In genomic region chr1:54250158-54250866, GRCm38 (mm10) we compare ENCODE assay signal across 8 mouse cellular contexts. TPM values are rescaled to one million over a fixed set of nuclear protein-coding genes. Genes with fewer than 3 reads are reported as not detected.
DNase-seq lines count a peak whose midpoint lies in the region; ATAC-seq and TF ChIP-seq lines count a peak whose summit lies in the region.

Gene Ccdc150 (plus strand): TSS chr1:54250683.

- no peak within 1 kb of the TSS for H3K27ac ChIP-seq in bone marrow macrophage, adult 2 months (ENCODE audit: insufficient read depth, low read depth, low read length)
- H3K27ac ChIP-seq in embryonic facial prominence, embryonic 15.5 days (replicated peaks), result peak within 1 kb of the TSS; percentile 34
- peak within 1 kb of the TSS; percentile 84 for H3K27ac ChIP-seq in heart, embryonic 10.5 days
- H3K27ac ChIP-seq in kidney, embryonic 14.5 days (ENCODE audit: low read depth, low read length), result no peak within 1 kb of the TSS
- peak within 1 kb of the TSS; percentile 3; the same call in 1 of the 2 replicates for H3K27ac ChIP-seq in limb, embryonic 14.5 days (replicated peaks; ENCODE audit: low read depth, low read length)
- 0 out of 2 replicates have a peak within 1 kb of the TSS, but pooled peaks have one; percentile 24 for H3K27ac ChIP-seq in midbrain, embryonic 16.5 days (ENCODE audit: low read length)
- H3K27ac ChIP-seq in spleen, adult 2 months (ENCODE audit: insufficient read depth, low read length), result no peak within 1 kb of the TSS

- peak within 1 kb of the TSS; percentile 77 for H3K4me3 ChIP-seq in bone marrow macrophage, adult 2 months (ENCODE audit: insufficient read depth, low read length)
- H3K4me3 ChIP-seq in embryonic facial prominence, embryonic 15.5 days (replicated peaks), result peak within 1 kb of the TSS; percentile 61
- H3K4me3 ChIP-seq in heart, embryonic 10.5 days, result peak within 1 kb of the TSS; percentile 75
- peak within 1 kb of the TSS; percentile 49 for H3K4me3 ChIP-seq in kidney, embryonic 14.5 days (ENCODE audit: low read length)
- peak within 1 kb of the TSS; percentile 44 for H3K4me3 ChIP-seq in limb, embryonic 14.5 days (replicated peaks; ENCODE audit: low read length)
- peak within 1 kb of the TSS; percentile 54 for H3K4me3 ChIP-seq in midbrain, embryonic 16.5 days (ENCODE audit: low read depth, low read length)
- H3K4me3 ChIP-seq in spleen, adult 2 months (ENCODE audit: extremely low read depth, insufficient read depth, insufficient read length), result peak within 1 kb of the TSS; percentile 57

- WGBS in embryonic facial prominence, embryonic 15.5 days, result 15% methylated on average over 33 of the region's 33 CpGs
- WGBS in heart, embryonic 10.5 days, result 18% methylated on average over 33 of the region's 33 CpGs
- WGBS in kidney, embryonic 14.5 days, result 20% methylated on average over 33 of the region's 33 CpGs
- 20% methylated on average over 33 of the region's 33 CpGs for WGBS in limb, embryonic 14.5 days
- 15% methylated on average over 33 of the region's 33 CpGs for WGBS in midbrain, embryonic 16.5 days
- 23% methylated on average over 33 of the region's 33 CpGs for WGBS in spleen, adult 2 months

- no peak for TF ChIP-seq POLR2A in bone marrow macrophage, adult 2 months (IDR thresholded peaks at IDR 0.05; ENCODE audit: borderline replicate concordance, low read depth, low read length)
- TF ChIP-seq POLR2A in limb, embryonic 14.5 days (IDR thresholded peaks at IDR 0.05; ENCODE audit: borderline replicate concordance, extremely low read depth, insufficient read depth, insufficient read length), result peak; percentile 45; the same call in 1 of the 2 replicates
- TF ChIP-seq POLR2A in spleen, adult 2 months (IDR thresholded peaks at IDR 0.05; ENCODE audit: low read depth, low read length), result no peak

- H3K9ac ChIP-seq in embryonic facial prominence, embryonic 15.5 days, result peak within 1 kb of the TSS; percentile 54
- H3K9ac ChIP-seq in kidney, embryonic 14.5 days (ENCODE audit: low read depth, low read length), result peak within 1 kb of the TSS; percentile 59
- H3K9ac ChIP-seq in limb, embryonic 14.5 days (ENCODE audit: low read depth, low read length, severe bottlenecking), result peak within 1 kb of the TSS; percentile 41
- H3K9ac ChIP-seq in midbrain, embryonic 16.5 days (ENCODE audit: low read depth, low read length), result peak within 1 kb of the TSS; percentile 56

- peaks cover 9% of the 10 kb centered on the region for H3K4me1 ChIP-seq in bone marrow macrophage, adult 2 months (ENCODE audit: control insufficient read depth, insufficient read depth, low read length)
- peaks cover 6% of the 10 kb centered on the region; the same call in 1 of the 2 replicates for H3K4me1 ChIP-seq in embryonic facial prominence, embryonic 15.5 days
- peaks cover 12% of the 10 kb centered on the region for H3K4me1 ChIP-seq in heart, embryonic 10.5 days
- no peaks in the 10 kb centered on the region for H3K4me1 ChIP-seq in kidney, embryonic 14.5 days (ENCODE audit: control insufficient read depth, insufficient read depth, low read length)
- peaks cover 5% of the 10 kb centered on the region for H3K4me1 ChIP-seq in limb, embryonic 14.5 days (ENCODE audit: control insufficient read depth, insufficient read depth, low read length)
- H3K4me1 ChIP-seq in midbrain, embryonic 16.5 days (ENCODE audit: control insufficient read depth, insufficient read depth, low read length), result peaks cover 6% of the 10 kb centered on the region
- 0 out of 2 replicates have a peak, but pooled peaks cover 2% of the 10 kb centered on the region for H3K4me1 ChIP-seq in spleen, adult 2 months (ENCODE audit: control insufficient read depth, insufficient read depth, insufficient read length)

- H3K4me2 ChIP-seq in embryonic facial prominence, embryonic 15.5 days (replicated peaks), result peak within 1 kb of the TSS; percentile 83
- H3K4me2 ChIP-seq in kidney, embryonic 14.5 days (replicated peaks; ENCODE audit: low read depth, low read length), result peak within 1 kb of the TSS; percentile 59
- H3K4me2 ChIP-seq in limb, embryonic 14.5 days (replicated peaks; ENCODE audit: low read depth, low read length, severe bottlenecking), result peak within 1 kb of the TSS; percentile 51
- peak within 1 kb of the TSS; percentile 85 for H3K4me2 ChIP-seq in midbrain, embryonic 16.5 days (ENCODE audit: low read length)

- H3K27me3 ChIP-seq in embryonic facial prominence, embryonic 15.5 days, result no peaks in the 10 kb centered on the region
- no peaks in the 10 kb centered on the region for H3K27me3 ChIP-seq in heart, embryonic 10.5 days (ENCODE audit: insufficient read depth, poor library complexity, severe bottlenecking)
- H3K27me3 ChIP-seq in kidney, embryonic 14.5 days (ENCODE audit: control insufficient read depth, insufficient read depth, low read length), result no peaks in the 10 kb centered on the region
- no peaks in the 10 kb centered on the region for H3K27me3 ChIP-seq in limb, embryonic 14.5 days (ENCODE audit: control insufficient read depth, insufficient read depth, low read length)
- H3K27me3 ChIP-seq in midbrain, embryonic 16.5 days (ENCODE audit: control insufficient read depth, insufficient read depth, low read depth, low read length), result no peaks in the 10 kb centered on the region
- no peaks in the 10 kb centered on the region for H3K27me3 ChIP-seq in spleen, adult 2 months (ENCODE audit: control insufficient read depth, insufficient read depth, low read length)

- no peaks in the 10 kb centered on the region for H3K36me3 ChIP-seq in embryonic facial prominence, embryonic 15.5 days
- H3K36me3 ChIP-seq in heart, embryonic 10.5 days, result no peaks in the 10 kb centered on the region
- H3K36me3 ChIP-seq in kidney, embryonic 14.5 days (ENCODE audit: control insufficient read depth, insufficient read depth, low read length), result no peaks in the 10 kb centered on the region
- H3K36me3 ChIP-seq in limb, embryonic 14.5 days (ENCODE audit: control insufficient read depth, insufficient read depth, low read length), result no peaks in the 10 kb centered on the region
- no peaks in the 10 kb centered on the region for H3K36me3 ChIP-seq in midbrain, embryonic 16.5 days (ENCODE audit: control insufficient read depth, insufficient read depth, low read length)
- H3K36me3 ChIP-seq in spleen, adult 2 months (ENCODE audit: control insufficient read depth, insufficient read depth, low read length), result no peaks in the 10 kb centered on the region

- no peak for TF ChIP-seq CTCF in bone marrow macrophage, adult 2 months (IDR thresholded peaks at IDR 0.05; ENCODE audit: low read depth, low read length)
- no peak for TF ChIP-seq CTCF in spleen, adult 2 months (IDR thresholded peaks at IDR 0.05; ENCODE audit: extremely low read depth, insufficient read depth, insufficient read length, insufficient replicate concordance)

- DNase-seq in 416B (ENCODE audit: low read depth), result peak; percentile 84
- peak; percentile 98 for DNase-seq in heart, embryonic 10.5 days (ENCODE audit: low spot score)
- peak; percentile 98 for DNase-seq in limb, embryonic 14.5 days (ENCODE audit: low spot score)
- peak; percentile 27 to 68 for DNase-seq in spleen, adult 2 months (ENCODE audit: low read depth in 1 of 2, low spot score in 2 of 2)

- H3K9me3 ChIP-seq in embryonic facial prominence, embryonic 15.5 days (replicated peaks), result no peaks in the 10 kb centered on the region
- no peaks in the 10 kb centered on the region for H3K9me3 ChIP-seq in heart, embryonic 10.5 days
- no peaks in the 10 kb centered on the region for H3K9me3 ChIP-seq in kidney, embryonic 14.5 days (ENCODE audit: control insufficient read depth, low read length)
- H3K9me3 ChIP-seq in limb, embryonic 14.5 days (ENCODE audit: control insufficient read depth, low read length), result no peaks in the 10 kb centered on the region
- no peaks in the 10 kb centered on the region for H3K9me3 ChIP-seq in midbrain, embryonic 16.5 days (replicated peaks; ENCODE audit: control insufficient read depth, low read length, poor library complexity, severe bottlenecking)

- ATAC-seq in embryonic facial prominence, embryonic 15.5 days (ENCODE audit: insufficient number of reproducible peaks, low FRiP score, low TSS enrichment, low read depth), result peak; percentile 100
- ATAC-seq in kidney, embryonic 14.5 days (ENCODE audit: low FRiP score, low TSS enrichment), result peak; percentile 100
- ATAC-seq in limb, embryonic 14.5 days (ENCODE audit: low FRiP score, low read depth), result peak; percentile 100
- peak; percentile 100 for ATAC-seq in midbrain, embryonic 16.5 days

RNA-seq across cellular contexts. Expression of gene Ccdc150, which starts in this region (rescaled TPM):
- 0.27 TPM in 1 of 2 replicates, not detected in the other for polyA plus RNA-seq in bone marrow macrophage, adult 2 months (2012; ENCODE audit: insufficient read depth, insufficient read length, missing spikeins)
- polyA plus RNA-seq in embryonic facial prominence, embryonic 15.5 days (2015; fragmentation: Nextera tagmentation; extraction: Ambion mirVana), result 0.16 and 0.47 TPM in 2 replicates
- polyA plus RNA-seq in heart, embryonic 10.5 days (2016; fragmentation: Nextera tagmentation; extraction: Ambion mirVana), result 0.65 and 0.67 TPM in 2 replicates
- polyA plus RNA-seq in kidney, embryonic 14.5 days (2014; fragmentation: Nextera tagmentation; extraction: Ambion mirVana), result 0.23 and 0.73 TPM in 2 replicates
- polyA plus RNA-seq in limb, embryonic 14.5 days (2012; rRNA removed), result 0.17 and 0.36 TPM in 2 replicates
- 0.17 and 0.33 TPM in 2 replicates for polyA plus RNA-seq in limb, embryonic 14.5 days (2014; fragmentation: Nextera tagmentation; extraction: Ambion mirVana)
- 0.06 and 0.27 TPM in 2 replicates for polyA plus RNA-seq in midbrain, embryonic 16.5 days (2015; fragmentation: Nextera tagmentation; extraction: Ambion mirVana)
- polyA plus RNA-seq in spleen, adult 2 months (2012; rRNA removed), result 0.05 TPM in 1 of 2 replicates, not detected in the other

Comparison
In these comparisons a context has a peak if more than half of its experiments do, and no peak if none do; other contexts are left out.
1. Peak in ATAC-seq, H3K4me3 ChIP-seq, H3K27ac ChIP-seq, H3K9ac ChIP-seq and H3K4me2 ChIP-seq in embryonic facial prominence, embryonic 15.5 days; RNA of the gene not detected or under 1 TPM.
2. Peak in DNase-seq, H3K4me3 ChIP-seq and H3K27ac ChIP-seq in heart, embryonic 10.5 days; RNA of the gene not detected or under 1 TPM.
3. Peak in ATAC-seq, H3K4me3 ChIP-seq, H3K9ac ChIP-seq and H3K4me2 ChIP-seq in kidney, embryonic 14.5 days; RNA of the gene not detected or under 1 TPM.
4. Peak in DNase-seq, ATAC-seq, H3K4me3 ChIP-seq, H3K27ac ChIP-seq, H3K9ac ChIP-seq and H3K4me2 ChIP-seq in limb, embryonic 14.5 days; RNA of the gene not detected or under 1 TPM.
5. Peak in ATAC-seq, H3K4me3 ChIP-seq, H3K27ac ChIP-seq, H3K9ac ChIP-seq and H3K4me2 ChIP-seq in midbrain, embryonic 16.5 days; RNA of the gene not detected or under 1 TPM.
6. Peak in DNase-seq and H3K4me3 ChIP-seq in spleen, adult 2 months; RNA of the gene not detected or under 1 TPM.
7. DNase-seq: peak in every context shown above with its lines; median percentile 98 in heart, embryonic 10.5 days; 98 in limb, embryonic 14.5 days; 84 in 416B; 48 in spleen, adult 2 months.